Mouse (Mus musculus) thymus, postnatal 10 days (tissue): ENCODE measurements at regions not wholly inside any gene's neighbourhood (a gene's known extent, or its start where the extent isn't known, plus 50 kb on each side); places are given as distances from the start of the nearest gene placed in this dataset.

Experiments used
- DNase-seq, 2 experiments: peaks; one replicate each; pipeline ENCODE4 v3.0.0; 2021; ENCODE audit warnings: low spot score in 2 of 2

GRCm38 (mm10) chr2:77358176-77358575 is 77.8 kb upstream of the Sestd1 start:
- DNase-seq, result no peak

GRCm38 (mm10) chr2:77356798-77357197 is 76.4 kb upstream of the Sestd1 start:
- no peak for DNase-seq

- DNase-seq, result no peak
Measured at GRCm38 (mm10) chr2:77351987-77352628, 71.7 kb upstream of the Sestd1 start.

GRCm38 (mm10) chr2:77347027-77347426 is 66.6 kb upstream of the Sestd1 start:
- no peak for DNase-seq

- peak in 1 of 2 experiments; percentile 9 for DNase-seq
Measured at GRCm38 (mm10) chr2:77343736-77344440, 63.5 kb upstream of the Sestd1 start.

- no peak for DNase-seq
Measured at GRCm38 (mm10) chr2:77342416-77342815, 62.0 kb upstream of the Sestd1 start.

- DNase-seq, result peak; percentile 83 to 93
Measured at GRCm38 (mm10) chr2:77341575-77342332, 61.4 kb upstream of the Sestd1 start.

GRCm38 (mm10) chr2:77340076-77340475 is 59.7 kb upstream of the Sestd1 start:
- no peak for DNase-seq

- DNase-seq, result no peak
Measured at GRCm38 (mm10) chr2:77337786-77338406, 57.5 kb upstream of the Sestd1 start.

GRCm38 (mm10) chr2:77337318-77337717 is 56.9 kb upstream of the Sestd1 start:
- no peak for DNase-seq

- no peak for DNase-seq
Measured at GRCm38 (mm10) chr2:77336810-77337209, 56.4 kb upstream of the Sestd1 start.

- DNase-seq, result no peak
Measured at GRCm38 (mm10) chr2:77334706-77335105, 54.3 kb upstream of the Sestd1 start.

GRCm38 (mm10) chr2:77333394-77334079 is 53.1 kb upstream of the Sestd1 start:
- DNase-seq, result no peak
